Mouse (Mus musculus): ENCODE measurements at regions not wholly inside any gene's neighbourhood (a gene's known extent, or its start where the extent isn't known, plus 50 kb on each side); places are given as distances from the start of the nearest gene placed in this dataset.

- in situ Hi-C loops (cut with MboI, MseI): no loop called here
These were observed 199.1 kb downstream of the Cbln1 start for GRCm38 (mm10) chr8:87273328-87273727.

- in situ Hi-C loops (cut with MboI, MseI): no loop called here
These were observed 201.8 kb downstream of the Cbln1 start for GRCm38 (mm10) chr8:87270525-87271187.

- in situ Hi-C loops (cut with MboI, MseI): no loop called here
These were observed 204.2 kb downstream of the Cbln1 start for GRCm38 (mm10) chr8:87268159-87268558.

DNA sequence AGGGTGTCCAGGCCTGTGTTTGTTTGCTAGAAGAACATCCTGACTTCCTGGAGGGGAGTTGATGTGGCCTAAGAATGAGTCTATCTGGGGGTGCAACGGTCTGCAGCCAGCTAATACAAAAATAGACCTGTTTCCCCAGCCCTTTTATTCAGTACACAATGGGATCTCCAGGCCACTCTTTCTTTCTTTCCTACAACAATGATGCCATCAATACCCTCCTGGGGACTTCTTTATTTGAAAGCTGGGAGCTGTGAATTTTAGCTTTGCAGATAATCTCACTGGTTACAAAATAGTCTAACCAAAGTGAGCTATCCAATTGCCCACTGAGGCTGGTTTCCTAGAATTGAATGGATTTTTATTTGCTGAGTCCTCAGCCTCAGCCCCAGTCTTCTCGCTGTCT, 207.4 kb downstream of the Cbln1 start:
- in situ Hi-C loops (cut with MboI, MseI): no loop called here

- in situ Hi-C loops (cut with MboI, MseI): no loop called here
These were observed 212.1 kb downstream of the Cbln1 start for GRCm38 (mm10) chr8:87260305-87260704.

DNA sequence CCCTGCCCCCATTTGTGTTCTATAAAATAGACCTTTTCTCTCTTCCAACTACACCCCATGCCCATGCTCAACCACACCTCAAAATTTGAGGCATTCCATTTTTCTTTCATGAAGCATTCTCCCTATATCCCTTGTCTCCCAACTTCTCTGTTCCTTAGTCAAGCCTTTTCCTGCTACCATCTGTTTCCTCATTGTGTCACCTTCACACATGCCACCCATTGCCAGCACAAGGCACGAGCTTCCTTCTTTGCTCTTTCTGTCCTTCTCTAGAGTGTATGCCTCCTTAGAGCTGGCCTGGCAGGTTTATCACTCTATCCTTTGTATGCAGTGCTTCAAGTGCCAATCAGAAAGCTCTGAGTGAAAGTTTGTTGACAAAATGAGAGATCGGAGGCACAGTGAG, 229.7 kb downstream of the Cbln1 start:
- in situ Hi-C loops (cut with MboI, MseI): no loop called here

GRCm38 (mm10) chr8:87237181-87237580, 235.2 kb downstream of the Cbln1 start:
- in situ Hi-C loops (cut with MboI, MseI): no loop called here

- in situ Hi-C loops (cut with MboI, MseI): no loop called here
These were observed 236.0 kb downstream of the Cbln1 start for GRCm38 (mm10) chr8:87236438-87236837.

GRCm38 (mm10) chr8:87235341-87236075, 236.9 kb downstream of the Cbln1 start:
- in situ Hi-C loops (cut with MboI, MseI): no loop called here

DNA sequence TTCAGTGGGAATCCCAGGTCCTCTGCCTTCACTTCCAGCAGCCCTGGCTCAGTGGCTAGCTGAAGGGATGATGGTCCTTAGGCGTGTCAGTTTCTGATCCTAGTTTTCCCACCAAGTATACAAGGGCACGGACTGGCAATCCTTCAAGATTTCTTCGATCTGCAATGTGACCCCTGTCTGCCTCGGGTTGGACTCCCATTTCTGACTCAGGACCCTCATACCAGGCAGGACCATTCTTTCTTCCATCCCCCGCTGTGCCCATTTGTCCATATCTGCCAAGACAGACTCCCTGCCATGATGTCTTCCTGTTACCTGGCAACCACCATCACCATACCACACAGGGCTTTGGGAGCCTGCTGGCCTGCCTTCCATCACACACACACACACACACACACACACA, 238.1 kb downstream of the Cbln1 start:
- in situ Hi-C loops (cut with MboI, MseI): no loop called here

DNA sequence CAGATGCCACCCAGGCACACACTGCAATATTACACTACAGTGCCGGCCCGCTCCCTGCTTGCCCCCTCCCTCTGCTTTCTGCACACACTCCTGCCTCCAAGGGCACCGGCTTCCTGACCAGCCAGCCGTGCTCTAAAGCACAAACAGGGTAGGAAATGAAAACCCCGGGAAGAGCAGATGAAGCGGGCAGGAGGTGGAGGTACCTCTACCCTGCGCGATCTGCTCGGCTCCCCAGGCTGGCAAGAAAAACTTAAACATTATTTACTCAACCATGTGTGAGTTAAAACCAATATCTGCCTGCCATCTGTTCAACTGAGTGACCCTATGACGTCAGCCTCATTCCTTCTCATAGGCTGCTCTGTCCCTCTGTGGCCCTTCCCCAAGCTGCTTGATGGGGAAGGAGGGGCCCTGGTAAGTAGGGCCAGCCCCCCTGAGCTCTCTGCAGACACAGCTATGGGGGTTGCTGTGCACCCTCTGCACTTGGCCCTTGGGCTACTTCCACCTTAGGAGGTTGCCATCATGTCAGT, 238.5 kb downstream of the Cbln1 start:
- in situ Hi-C loops (cut with MboI, MseI): no loop called here

- in situ Hi-C loops (cut with MboI, MseI): no loop called here
These were observed 240.6 kb downstream of the Cbln1 start for GRCm38 (mm10) chr8:87231762-87232161.

DNA sequence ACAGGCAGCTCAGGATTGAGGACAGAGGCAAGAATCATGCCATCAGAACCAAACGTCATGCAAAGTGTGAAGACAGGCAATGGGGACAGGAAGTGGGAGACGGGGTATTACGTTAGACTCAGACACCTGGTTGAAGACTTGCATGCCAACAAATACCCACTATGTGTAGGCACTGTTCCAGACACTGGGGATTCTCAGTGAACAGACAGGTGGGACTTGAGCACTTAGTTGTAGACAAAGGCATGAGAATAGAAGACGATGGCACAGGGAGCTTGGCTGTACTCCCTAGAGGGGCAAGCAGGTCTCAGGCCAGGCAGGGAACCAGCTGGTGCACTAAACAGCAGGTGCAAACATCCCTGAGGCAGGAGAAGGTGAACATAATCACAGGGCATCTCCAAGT, 242.3 kb downstream of the Cbln1 start:
- in situ Hi-C loops (cut with MboI, MseI): no loop called here

- in situ Hi-C loops (cut with MboI, MseI): no loop called here
These were observed 243.2 kb downstream of the Cbln1 start for GRCm38 (mm10) chr8:87229182-87229581.

GRCm38 (mm10) chr8:87228777-87229176, 243.6 kb downstream of the Cbln1 start:
- in situ Hi-C loops (cut with MboI, MseI): no loop called here

- in situ Hi-C loops (cut with MboI, MseI): no loop called here
These were observed 246.6 kb downstream of the Cbln1 start for GRCm38 (mm10) chr8:87225504-87226425.

DNA sequence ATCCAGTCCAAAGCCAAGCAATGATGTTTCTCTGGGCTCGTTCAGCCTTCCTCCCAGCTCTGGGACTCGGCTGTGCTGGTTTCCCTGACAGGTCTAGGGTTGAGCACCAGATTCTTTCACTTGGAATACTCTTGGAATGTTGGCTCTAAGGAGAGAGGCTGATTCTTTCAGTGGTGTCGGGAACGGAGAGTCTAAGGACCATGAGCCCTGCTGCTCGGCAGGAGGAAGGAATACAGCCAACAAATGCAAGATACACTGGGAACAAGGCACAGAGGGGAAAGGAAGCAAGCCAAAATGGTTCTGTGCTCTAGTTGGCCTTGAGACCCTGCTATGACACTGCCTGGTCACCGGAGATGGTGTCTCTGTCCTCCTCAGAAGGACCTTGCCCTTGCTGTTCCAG, 251.8 kb downstream of the Cbln1 start:
- in situ Hi-C loops (cut with MboI, MseI): no loop called here

GRCm38 (mm10) chr8:87218956-87219482, 253.4 kb downstream of the Cbln1 start:
- in situ Hi-C loops (cut with MboI, MseI): no loop called here

- in situ Hi-C loops (cut with MboI, MseI): no loop called here
These were observed 257.4 kb downstream of the Cbln1 start for GRCm38 (mm10) chr8:87214962-87215361.

- in situ Hi-C loops (cut with MboI, MseI): no loop called here
These were observed 261.9 kb downstream of the Cbln1 start for GRCm38 (mm10) chr8:87210546-87210945.

DNA sequence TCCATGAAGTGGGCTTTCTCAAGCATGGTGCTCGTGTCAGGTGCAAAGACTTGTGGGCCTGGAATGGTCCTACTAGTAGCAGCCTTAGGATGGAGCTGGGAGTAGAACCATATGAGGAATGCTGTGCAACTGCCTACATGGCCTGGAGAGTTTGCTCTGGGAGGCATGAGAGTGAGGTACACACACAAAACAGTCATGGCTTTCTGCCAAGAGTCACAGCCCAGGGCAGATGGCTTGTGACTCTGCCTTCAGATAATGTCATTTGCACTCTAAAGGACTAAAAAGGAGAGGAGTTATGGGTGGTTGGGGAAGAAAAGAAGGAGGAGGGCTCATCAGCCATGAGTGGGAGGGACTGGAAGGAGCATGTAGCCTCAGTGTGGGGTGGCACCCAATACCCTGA, 263.1 kb downstream of the Cbln1 start:
- in situ Hi-C loops (cut with MboI, MseI): no loop called here

- in situ Hi-C loops (cut with MboI, MseI): no loop called here
These were observed 264.4 kb downstream of the Cbln1 start for GRCm38 (mm10) chr8:87208036-87208435.

Measured in regulatory T cell (primary cell).